Mouse (Mus musculus) liver, embryonic 14.5 days (tissue): ENCODE results near the gene Irf2.

Experiments
- CTCF ChIP-seq: IDR thresholded peaks from 2 replicates; pipeline ENCODE4 v1.5.1; 2016; ENCODE audit warnings: antibody characterized with exemption, low read depth, control low read depth
- EP300 ChIP-seq: IDR thresholded peaks from 2 replicates; pipeline ENCODE4 v1.6.1; 2016; ENCODE audit warnings: antibody characterized with exemption, low read depth

DNA sequence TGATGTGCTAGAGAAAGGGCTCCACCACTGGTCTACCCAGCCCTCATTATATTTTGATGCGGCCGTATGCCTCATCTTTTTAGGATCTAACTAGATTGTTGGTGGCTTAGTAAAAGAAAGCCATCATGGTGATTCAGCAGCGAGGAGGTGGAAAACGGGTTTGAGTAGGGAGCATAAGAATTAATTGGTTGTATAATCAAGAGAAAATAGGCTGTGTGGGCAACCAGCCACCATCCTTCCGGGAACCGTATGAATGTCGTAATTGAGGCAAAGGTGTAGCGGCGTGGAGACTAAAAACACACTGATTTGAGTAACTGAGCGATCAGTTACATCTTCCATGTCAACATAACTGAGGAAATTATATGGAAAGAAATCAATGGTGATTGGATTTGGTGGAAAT, 101.3 kb downstream of the Irf2 start:
- TF ChIP-seq CTCF, result no peak
- no peak for TF ChIP-seq EP300
